Mouse (Mus musculus): ENCODE data around the gene Armc9.
A peak's percentile ranks its signal among the peaks of the same experiment; 100 is the strongest.

Gene Armc9

GRCm38 (mm10) chr1:86154133-86154823 is at the start of gene Armc9:
Gene Armc9, plus strand, starts transcription at chr1:86154780.
- DNase-seq (ENCODE audit: low read depth, low spot score), result peak; percentile 96

DNA sequence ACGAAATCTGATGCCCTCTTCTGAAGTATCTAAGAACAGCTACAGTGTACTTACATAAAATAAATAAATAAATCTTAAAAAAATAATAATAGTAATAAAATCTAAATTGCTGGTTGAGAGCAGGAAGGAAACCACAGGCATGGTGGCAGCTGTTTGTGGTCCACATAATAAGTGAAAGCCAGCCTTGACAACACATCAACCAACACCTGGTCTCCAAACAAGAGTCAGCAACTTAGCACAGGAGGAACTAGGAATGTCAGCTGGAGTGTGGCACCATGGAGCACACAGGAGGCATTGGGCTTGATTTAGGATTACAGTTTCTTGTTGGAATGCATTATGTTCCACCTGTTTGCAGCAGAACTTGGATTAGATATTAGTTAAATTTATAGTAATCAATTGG is 49.5 kb upstream of the Armc9 start:
- no peak for DNase-seq (ENCODE audit: low read depth, low spot score)

- peak; percentile 4 for DNase-seq (ENCODE audit: low read depth, low spot score)
These were observed 42.8 kb upstream of the Armc9 start, which contains the start of gene Htr2b for GRCm38 (mm10) chr1:86111779-86112178. Gene Htr2b, minus strand, starts transcription at chr1:86111970.

DNA sequence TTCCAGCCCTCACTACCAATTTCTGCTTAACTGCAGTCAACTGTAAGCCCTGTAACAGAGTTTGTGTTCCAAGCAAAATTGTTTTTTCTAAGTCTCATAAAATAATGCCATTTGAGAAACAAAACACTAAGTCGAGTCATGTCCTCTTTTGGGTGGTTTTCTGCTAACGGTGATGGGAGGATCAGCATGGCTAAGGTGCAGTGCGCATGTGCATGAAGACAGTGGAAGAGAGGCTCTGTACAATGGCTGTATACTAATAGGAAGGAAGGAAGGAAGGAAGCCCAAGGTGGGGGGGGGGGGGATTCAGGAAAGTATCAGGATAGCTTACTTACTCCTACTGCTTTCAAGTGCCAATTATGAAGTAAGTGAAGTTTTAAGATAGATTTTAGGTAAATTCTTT is 40.4 kb upstream of the Armc9 start:
- no peak for DNase-seq (ENCODE audit: low read depth, low spot score)

DNA sequence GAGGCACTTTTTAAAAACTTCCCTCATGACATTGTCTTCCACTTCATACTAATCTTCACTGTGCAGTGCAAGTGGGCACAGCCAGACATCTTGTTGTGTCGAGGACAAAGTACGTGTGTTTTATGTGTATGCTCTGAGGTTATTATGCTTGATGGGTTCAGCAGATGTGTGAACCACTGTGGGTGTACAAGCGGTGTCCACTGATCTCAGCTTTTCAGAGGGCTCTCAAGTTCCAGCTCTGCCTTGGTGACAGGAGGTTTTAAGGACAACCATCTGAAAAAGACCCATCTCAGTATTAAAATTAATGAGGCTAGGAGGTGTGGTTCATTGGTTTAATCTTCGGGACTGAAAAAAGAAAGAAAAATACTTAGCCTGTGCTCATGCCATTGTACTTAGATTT is 35.0 kb upstream of the Armc9 start:
- no peak for DNase-seq (ENCODE audit: low read depth, low spot score)

DNA sequence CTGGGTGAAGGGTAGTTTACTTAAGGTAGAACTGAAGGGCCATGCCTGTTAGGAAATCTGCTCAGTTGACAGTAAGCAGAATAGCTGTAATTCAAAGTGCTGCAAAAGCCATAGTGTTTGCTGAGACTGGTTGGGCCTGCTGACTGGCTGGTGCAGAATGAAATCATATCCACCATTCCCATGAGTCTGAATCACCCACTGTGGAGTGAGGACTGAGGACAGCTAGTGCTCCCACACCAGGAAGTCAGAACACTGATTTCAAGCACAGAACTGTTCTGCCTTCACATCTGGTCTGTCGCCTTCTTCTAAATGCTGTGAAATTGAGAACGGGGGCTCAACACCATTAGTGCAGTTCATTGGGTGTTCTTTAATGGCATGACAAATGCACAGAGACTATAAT is 28.5 kb upstream of the Armc9 start:
- DNase-seq (ENCODE audit: low read depth, low spot score), result no peak

- no peak for DNase-seq (ENCODE audit: low read depth, low spot score)
These were observed 21.2 kb upstream of the Armc9 start, which contains the start of gene Gm21972 for GRCm38 (mm10) chr1:86133337-86133736. Gene Gm21972, plus strand, starts transcription at chr1:86133637.

DNA sequence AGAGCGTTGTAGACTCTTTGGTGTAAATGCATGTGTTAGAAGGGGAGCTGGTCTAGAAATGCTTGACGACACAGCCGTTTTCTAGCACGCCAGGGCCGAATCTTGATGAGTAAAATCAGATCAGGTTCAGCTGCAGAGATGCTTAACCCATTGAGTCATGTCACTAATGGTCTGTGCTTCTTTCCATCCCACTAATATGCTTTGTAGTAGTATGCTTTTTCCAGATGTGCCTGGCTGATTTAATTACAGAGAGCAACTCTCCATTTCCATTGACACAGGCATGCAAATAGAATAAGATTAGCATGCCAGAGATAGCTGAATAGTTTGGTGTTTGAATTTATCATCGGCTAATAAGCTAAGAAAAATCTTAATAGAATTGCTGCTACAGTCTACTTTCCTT is 19.3 kb upstream of the Armc9 start:
- no peak for DNase-seq (ENCODE audit: low read depth, low spot score)

GRCm38 (mm10) chr1:86141081-86141480 is 13.5 kb upstream of the Armc9 start:
- no peak for DNase-seq (ENCODE audit: low read depth, low spot score)

DNA sequence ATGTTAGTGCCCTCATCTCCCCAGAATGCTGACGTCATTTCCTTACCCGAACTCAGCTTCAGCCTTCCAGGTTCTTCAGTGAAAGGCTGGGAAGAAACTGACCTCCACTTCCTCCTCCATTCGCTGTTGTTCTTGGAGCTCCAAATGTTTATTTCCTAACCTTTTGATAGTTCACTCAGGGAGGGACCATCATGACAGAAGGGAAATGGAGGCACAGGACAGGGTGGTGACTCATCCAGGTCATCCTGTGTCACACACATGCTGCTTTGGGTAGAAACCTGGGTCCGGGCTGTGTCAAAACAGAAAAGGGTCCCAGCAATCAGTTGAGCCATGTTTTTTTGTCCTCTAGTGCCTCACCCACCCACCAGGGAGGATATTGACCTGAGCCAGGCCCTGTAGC is 11.4 kb upstream of the Armc9 start:
- DNase-seq (ENCODE audit: low read depth, low spot score), result no peak

DNA sequence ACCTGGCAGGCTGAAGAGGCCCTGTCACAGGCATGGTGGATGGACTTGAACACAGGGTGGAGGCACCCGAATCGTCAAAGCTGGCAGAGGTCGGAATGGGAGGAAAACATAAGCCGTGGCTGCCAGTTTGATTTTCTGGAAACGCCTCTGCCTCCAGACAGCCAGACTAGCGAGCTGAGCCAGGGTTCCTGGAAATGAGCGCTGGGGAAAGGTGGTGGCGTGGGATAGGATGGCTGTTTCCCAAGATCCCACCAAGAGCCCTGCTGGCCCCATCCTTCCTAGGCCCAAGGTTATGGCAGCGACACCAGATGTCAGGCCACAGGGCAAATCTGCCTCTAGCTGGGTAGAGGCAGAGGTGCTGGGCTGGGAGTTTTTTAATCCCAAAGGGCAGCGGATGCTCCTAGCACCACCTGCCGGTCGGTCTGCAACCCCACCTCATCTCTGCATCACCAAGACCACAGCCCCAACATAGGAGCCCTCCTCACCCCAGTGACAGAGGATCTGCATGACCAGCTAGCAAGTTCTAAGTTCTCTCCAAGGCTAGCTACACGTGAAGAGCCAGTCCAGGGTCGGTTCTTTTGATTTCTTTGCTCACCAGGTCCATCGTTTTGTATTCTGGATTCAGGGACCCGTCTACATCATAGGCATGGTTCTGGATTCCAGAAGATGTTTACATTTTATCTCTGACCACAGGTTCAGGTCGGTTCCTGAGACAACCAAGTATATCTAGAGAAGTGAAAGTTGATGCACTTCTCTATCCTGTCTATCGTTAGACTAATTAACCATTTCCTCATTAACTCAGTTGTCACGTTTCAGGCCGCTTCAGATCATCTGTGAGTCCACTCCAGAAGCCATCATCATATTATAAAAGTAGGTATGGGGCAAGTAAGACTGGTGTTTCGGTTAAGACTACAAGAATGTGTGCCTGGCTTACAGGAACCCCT is 10.3 kb upstream of the Armc9 start:
- no peak for DNase-seq (ENCODE audit: low read depth, low spot score)

GRCm38 (mm10) chr1:86146293-86146692 is 8.3 kb upstream of the Armc9 start:
- no peak for DNase-seq (ENCODE audit: low read depth, low spot score)

DNA sequence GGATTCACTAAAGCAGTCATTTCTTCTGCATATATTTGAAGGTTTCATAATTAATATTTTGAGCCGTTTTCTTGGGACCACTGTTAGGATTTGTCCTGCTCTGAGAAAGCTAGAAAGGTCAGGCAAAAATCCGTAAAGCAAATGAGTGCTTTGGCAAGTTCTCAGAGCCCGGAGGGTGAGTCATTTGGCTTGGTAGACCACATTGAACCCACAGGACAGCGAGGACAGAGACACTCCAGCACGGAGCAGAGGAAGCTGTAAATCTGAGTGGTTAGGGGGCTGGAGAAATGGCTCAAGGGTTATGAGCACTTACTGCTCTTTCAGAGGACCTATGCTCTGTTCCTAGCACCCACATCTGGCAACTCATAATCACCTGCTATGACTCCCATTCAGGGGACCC is 7.0 kb upstream of the Armc9 start:
- DNase-seq (ENCODE audit: low read depth, low spot score), result no peak

DNA sequence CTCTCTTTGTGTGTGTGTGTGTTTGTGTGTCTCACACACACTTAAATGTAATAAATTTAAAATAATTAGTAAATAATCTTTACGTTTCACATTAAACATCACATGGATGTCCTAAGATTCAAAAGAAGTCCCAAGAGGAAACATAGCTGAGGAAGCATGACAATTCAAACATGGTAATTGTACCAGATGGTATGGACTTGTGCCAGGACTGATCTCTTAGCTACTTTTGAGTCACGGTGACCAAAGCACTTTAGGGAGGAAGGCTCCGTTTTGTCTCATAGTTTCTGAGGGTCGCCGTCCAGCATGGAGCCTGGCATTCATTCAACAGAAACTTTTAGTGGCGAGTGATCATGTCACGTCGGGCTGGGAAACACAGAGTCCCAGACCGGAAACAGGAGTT is 6.4 kb upstream of the Armc9 start:
- DNase-seq (ENCODE audit: low read depth, low spot score), result no peak

DNA sequence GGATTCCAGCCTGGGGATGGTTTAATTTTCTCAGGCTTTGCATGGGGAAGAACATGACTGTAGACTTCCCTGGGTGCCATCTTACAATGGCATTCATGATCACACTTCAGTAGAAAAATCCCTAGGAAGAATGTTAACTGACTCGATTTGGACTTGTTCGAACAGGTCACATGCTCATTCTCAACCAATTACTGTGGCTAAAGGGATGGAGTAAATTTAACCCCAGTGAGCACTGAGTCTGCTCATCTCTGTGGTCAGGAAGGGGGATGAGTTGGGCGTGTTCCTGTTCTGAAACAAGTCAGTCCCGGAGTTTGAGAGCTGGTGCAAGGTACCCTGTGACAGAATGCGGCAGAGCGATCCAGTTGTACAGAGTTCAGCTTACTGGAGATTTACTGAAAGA is 3.7 kb upstream of the Armc9 start:
- DNase-seq (ENCODE audit: low read depth, low spot score), result no peak

DNA sequence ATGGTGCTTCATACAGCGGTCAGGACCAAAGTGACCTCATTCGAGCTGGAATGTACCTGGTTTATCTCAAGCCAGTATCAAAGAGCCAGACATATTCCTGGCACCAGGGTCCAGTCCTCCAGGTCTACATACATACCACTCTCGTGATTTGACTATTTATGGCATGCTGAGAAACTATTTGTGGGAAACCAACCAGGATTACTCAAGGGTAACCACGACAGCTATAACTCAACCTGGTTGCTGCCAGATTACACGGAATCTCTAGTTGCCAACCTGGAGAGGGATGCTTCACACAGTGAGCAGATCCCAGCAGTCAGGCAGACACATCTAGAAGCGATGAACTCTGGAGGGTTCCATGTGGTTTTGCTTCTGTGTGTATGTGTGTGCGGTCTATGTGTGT is 3.2 kb upstream of the Armc9 start:
- DNase-seq (ENCODE audit: low read depth, low spot score), result no peak

- DNase-seq (ENCODE audit: low read depth, low spot score), result no peak
These were observed 2.0 kb upstream of the Armc9 start for GRCm38 (mm10) chr1:86152618-86153017.

- DNase-seq (ENCODE audit: low read depth, low spot score), result no peak
These were observed 214 bp downstream of the Armc9 start for GRCm38 (mm10) chr1:86154824-86155164.

- no peak for DNase-seq (ENCODE audit: low read depth, low spot score)
These were observed 1.5 kb downstream of the Armc9 start for GRCm38 (mm10) chr1:86156075-86156474.

DNA sequence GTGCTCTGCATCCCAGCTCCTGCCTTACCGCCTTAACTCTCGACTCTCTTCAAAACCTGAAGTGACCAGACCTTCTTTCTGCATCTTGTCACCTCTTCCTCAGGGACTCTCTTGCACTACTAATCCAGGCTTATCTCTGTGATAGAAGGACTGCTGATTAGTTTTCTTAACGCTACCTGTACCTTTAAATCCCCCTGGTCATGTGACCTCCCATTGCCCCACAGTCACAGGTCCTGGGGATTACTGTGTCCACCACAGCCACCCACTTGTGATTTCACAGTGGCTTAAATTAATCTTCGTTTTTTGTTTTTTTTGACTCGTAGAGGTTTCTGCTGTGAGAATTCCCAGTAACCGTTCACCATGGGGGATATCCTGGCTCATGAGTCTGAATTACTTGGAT is 2.0 kb downstream of the Armc9 start:
- no peak for DNase-seq (ENCODE audit: low read depth, low spot score)

- no peak for DNase-seq (ENCODE audit: low read depth, low spot score)
These were observed 5.5 kb downstream of the Armc9 start for GRCm38 (mm10) chr1:86160059-86160458.

DNA sequence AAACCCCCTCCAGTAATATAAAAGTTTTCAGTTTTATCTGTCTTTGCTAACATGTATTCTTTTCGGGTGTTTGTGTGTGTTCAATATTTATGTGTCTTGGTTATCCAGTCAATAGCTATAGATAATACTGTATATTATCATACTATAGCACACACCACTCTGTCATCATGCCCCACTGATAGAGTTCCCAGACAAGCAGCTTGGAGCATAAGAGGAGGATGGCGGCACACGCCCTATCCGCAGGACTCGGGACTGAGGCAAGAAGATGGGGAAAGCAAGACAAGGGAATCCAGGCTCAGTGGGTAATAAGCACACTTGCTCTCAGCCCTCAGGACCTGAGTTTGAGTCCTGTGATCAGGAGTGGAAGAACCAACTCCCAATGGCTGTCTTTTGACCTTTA is 5.9 kb downstream of the Armc9 start:
- DNase-seq (ENCODE audit: low read depth, low spot score), result no peak

DNA sequence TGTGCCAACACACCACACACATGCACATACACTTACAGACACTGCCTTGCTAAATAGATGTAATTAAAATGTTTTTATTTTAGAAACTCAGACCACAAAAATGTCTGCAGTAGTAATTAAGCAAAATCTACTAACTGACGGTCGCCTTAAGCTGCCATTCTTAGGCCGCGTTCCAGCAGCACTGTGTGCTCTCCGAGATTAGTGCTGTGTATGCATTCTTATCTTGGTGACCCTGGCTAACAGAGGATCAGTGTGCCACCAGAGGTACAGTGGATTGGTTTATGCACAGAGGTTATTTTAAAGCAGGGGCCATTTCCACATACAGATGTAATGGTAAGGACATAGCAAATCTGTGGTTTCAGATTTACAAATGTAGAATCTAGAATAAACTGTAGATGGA is 6.5 kb downstream of the Armc9 start:
- no peak for DNase-seq (ENCODE audit: low read depth, low spot score)

Measured in mesoderm, embryonic 11.5 days (tissue).